Mouse (Mus musculus) hindbrain, embryonic 16.5 days (tissue): ENCODE results near the gene Ppp1r9b. TPM values are rescaled to one million over a fixed set of nuclear protein-coding genes. Genes with fewer than 3 reads are reported as not detected.

ENCODE experiments used
- ATAC-seq: fragments of 200-750 bp; cut with Nextera tagmentation; 2 replicates; pipeline ENCODE4 v1.8.0; 2017; ENCODE audit warnings: moderate TSS enrichment, moderate library complexity
- H3K27ac ChIP-seq: fragments of 300-500 bp; sonication (generic); 2 replicates; pipeline ENCODE4 v1.5.1; 2014; ENCODE audit warnings: low read depth, mild to moderate bottlenecking, control low read depth, low read length, moderate library complexity
- H3K27me3 ChIP-seq: fragments of 300-500 bp; sonication (generic); replicated peaks from 2 replicates; pipeline ENCODE4 v1.6.1; 2014; ENCODE audit warnings: low read length; ENCODE audit not compliant: control insufficient read depth, insufficient read depth
- H3K36me3 ChIP-seq: fragments of 300-500 bp; sonication (generic); 2 replicates; pipeline ENCODE4 v1.6.1; 2014; ENCODE audit warnings: mild to moderate bottlenecking, low read length, moderate library complexity, mixed read lengths; ENCODE audit not compliant: control insufficient read depth, insufficient read depth
- H3K4me1 ChIP-seq: fragments of 300-500 bp; sonication (generic); 2 replicates; pipeline ENCODE4 v1.6.1; 2014; ENCODE audit warnings: low read depth, low read length; ENCODE audit not compliant: control insufficient read depth, insufficient read depth
- H3K4me2 ChIP-seq: fragments of 300-500 bp; sonication (generic); 2 replicates; pipeline ENCODE4 v1.6.1; 2014; ENCODE audit warnings: mild to moderate bottlenecking, low read length, control low read depth, moderate library complexity
- H3K4me3 ChIP-seq: fragments of 300-500 bp; sonication (generic); 2 replicates; pipeline ENCODE4 v1.5.1; 2014; ENCODE audit warnings: mild to moderate bottlenecking, low read length, control low read depth, moderate library complexity
- H3K9ac ChIP-seq: fragments of 300-500 bp; sonication (generic); 2 replicates; pipeline ENCODE4 v1.6.1; 2014; ENCODE audit warnings: low read depth, mild to moderate bottlenecking, control low read depth, low read length, moderate library complexity
- H3K9me3 ChIP-seq: fragments of 300-500 bp; sonication (generic); 2 replicates; pipeline ENCODE4 v1.6.1; 2014; ENCODE audit warnings: mild to moderate bottlenecking, low read length, moderate library complexity; ENCODE audit not compliant: control insufficient read depth
- WGBS: fragments of 180-500 bp; shearing (Covaris S2); extraction: QIAGEN DNeasy Blood & Tissue Kit; methylation state at CpG from one replicate; pipeline ENCODE4 v1.1.7; 2014; 5-methylcytosine and 5-hydroxymethylcytosine counted together
- polyA plus RNA-seq: library from polyadenylated mRNA; unstranded; fragments of >200 nt; fragmentation: Nextera tagmentation; extraction: Ambion mirVana; gene quantifications from 2 replicates; pipeline ENCODE4 v1.2.1, GENCODE M21; 2015

The Ppp1r9b gene
- polyA plus RNA-seq, 1 experiment from 2014 or later = 17.8 TPM

DNA sequence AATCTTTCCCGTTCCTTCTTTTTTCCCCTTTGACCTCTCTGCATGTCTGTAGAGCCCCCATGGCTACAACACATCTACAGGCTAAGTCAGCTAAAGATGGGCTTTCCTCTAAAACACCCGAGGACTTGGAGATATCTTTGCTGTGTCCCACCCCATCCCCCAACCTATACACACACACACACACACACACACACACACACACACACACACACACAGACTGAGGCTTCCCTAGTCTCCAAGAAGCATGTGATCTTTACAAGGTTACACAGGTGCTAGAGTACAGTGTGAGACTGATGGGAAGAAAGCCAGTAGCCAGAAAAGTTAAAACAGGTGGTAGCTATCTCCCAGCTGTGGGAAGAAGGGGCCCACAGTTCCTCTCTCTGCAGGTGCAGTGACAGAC lies 4.4 kb upstream of the Ppp1r9b start:
- no peaks in the 10 kb centered on the region for H3K36me3 ChIP-seq
- WGBS = 78% methylated on average over 2 of the region's 2 CpGs
- no peak overlapping the region for H3K9ac ChIP-seq
- no peak overlapping the region for H3K27ac ChIP-seq
- no peaks in the 10 kb centered on the region for H3K27me3 ChIP-seq
- H3K9me3 ChIP-seq = no peaks in the 10 kb centered on the region
- no peak overlapping the region for H3K4me3 ChIP-seq
- ATAC-seq = no peak
- no peak overlapping the region for H3K4me2 ChIP-seq
- H3K4me1 ChIP-seq = peaks cover 18% of the 10 kb centered on the region

DNA sequence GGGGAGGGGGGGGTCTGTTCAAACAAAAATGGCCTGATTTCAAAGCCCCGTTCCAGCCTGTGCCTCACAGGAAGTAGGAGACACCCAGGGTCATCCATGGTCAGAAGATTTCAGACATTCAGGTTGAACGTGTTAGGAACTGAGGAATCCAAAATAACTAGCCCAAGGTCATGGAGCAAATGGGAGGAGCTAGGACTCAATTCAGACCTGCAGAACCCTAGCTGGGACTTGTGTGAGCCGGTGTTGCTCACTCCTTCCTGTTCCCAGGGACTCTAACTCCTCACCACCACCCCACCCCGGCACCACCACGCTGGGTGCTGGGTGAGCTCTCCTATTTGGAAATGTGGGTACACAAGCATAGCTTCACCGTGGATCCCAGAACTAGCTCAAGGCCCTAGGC lies 3.5 kb upstream of the Ppp1r9b start:
- Histone ChIP-seq H3K4me2 (no peak overlapping the region), H3K4me3 (no peak overlapping the region), H3K36me3 (no peaks in the 10 kb centered on the region), H3K4me1 (peaks cover 18% of the 10 kb centered on the region), H3K27me3 (no peaks in the 10 kb centered on the region), H3K27ac (no peak overlapping the region), H3K9me3 (no peaks in the 10 kb centered on the region), H3K9ac (no peak overlapping the region)
- WGBS = 57% methylated on average over 6 of the region's 6 CpGs
- ATAC-seq = no peak

DNA sequence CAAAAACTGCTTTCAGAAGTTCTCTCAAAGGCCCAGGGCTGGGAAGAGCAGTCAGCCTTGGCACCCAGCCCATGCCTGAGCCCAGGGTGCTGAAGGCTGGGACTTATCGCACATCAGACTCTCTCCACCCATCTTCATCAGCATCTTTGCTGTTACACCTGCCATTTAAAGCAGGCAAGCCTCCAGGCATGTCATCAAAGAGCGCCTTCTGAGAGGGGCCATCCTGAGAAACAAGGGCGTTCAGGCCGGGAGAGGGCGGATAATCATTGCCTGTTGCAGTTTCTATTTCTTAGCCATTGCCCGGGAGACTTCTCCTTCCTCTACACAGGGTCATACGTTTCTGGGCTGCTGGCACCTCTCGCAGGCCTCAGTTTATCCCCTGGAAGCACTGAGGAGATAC lies 3.0 kb upstream of the Ppp1r9b start:
- Histone ChIP-seq H3K4me3 (no peak overlapping the region), H3K4me2 (no peak overlapping the region), H3K36me3 (no peaks in the 10 kb centered on the region), H3K9me3 (no peaks in the 10 kb centered on the region), H3K9ac (no peak overlapping the region), H3K4me1 (peaks cover 18% of the 10 kb centered on the region), H3K27ac (no peak overlapping the region), H3K27me3 (no peaks in the 10 kb centered on the region)
- ATAC-seq = no peak
- WGBS = 86% methylated on average over 8 of the region's 8 CpGs

DNA sequence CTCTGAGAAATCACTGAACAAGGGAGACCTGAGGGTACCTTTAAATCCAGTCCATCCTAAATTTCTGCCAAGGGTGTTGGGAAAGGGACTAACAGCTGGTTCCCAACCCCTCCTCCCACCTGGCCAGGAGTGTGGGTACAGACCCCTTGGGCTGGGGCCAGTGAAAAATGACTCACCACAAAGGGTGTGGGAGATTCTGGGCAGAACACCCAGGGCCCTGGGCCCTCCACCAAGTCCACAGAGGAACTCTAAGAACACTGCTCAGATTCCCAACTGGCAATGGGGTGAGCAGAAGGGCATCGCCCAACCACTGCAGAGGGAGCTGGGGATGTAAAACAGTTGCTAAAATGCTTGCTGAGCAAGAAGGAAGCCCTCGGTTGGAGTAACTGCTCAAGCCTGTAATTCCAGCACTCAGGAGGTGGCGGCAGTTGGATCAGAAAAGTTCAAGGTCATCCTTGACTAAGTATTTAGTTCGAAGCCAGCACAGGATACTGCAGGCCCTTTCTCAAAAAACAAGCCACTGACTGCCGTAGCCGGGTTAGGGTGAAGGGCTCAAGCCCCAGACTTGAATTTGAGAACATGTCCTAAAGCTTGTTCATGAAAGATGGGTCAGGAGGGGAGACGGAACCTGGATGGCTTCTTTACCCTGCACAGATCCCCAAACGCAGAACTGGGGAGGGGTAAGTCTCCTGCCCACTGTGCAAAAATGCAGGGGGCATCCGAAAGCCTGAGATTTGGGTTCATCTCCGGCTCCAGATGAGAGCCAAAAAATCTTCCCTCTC lies 1.9 kb upstream of the Ppp1r9b start:
- peaks cover 29% of the 10 kb centered on the region for H3K4me1 ChIP-seq
- H3K9ac ChIP-seq = peak overlapping the region; percentile 78
- H3K36me3 ChIP-seq = no peaks in the 10 kb centered on the region
- 16% methylated on average over 10 of the region's 10 CpGs for WGBS
- H3K4me2 ChIP-seq = peak overlapping the region; percentile 96
- H3K9me3 ChIP-seq = no peaks in the 10 kb centered on the region
- H3K4me3 ChIP-seq = peak overlapping the region; percentile 68
- no peak for ATAC-seq
- H3K27ac ChIP-seq = peak overlapping the region; percentile 95
- no peaks in the 10 kb centered on the region for H3K27me3 ChIP-seq

DNA sequence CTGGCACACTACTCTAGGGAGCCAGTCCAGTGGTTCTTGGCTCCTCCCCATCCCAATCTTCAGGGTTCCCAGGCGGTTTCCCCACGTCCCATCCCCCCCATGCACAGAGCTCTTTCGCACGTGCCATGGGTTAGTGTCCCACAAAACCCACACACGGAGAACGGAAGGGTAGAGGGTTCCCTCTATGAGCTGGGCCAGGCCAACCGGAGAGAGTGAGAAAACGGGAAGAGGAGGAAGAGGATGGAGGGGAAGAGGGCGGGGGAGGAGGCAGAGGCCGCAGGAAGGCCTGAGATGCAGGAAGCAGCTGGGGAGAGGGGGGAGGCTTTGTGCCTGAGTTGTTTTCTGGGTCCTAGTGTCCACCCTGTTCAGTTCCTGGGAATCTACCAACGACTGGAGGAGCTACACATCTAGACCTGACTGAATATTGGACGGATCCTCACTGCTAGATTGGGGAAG lies 1.2 kb upstream of the Ppp1r9b start:
- Histone ChIP-seq H3K4me2 (peak overlapping the region; percentile 96), H3K36me3 (no peaks in the 10 kb centered on the region), H3K4me3 (peak overlapping the region; percentile 68), H3K4me1 (peaks cover 35% of the 10 kb centered on the region), H3K9ac (peak overlapping the region; percentile 78), H3K27ac (peak overlapping the region; percentile 95), H3K9me3 (no peaks in the 10 kb centered on the region), H3K27me3 (no peaks in the 10 kb centered on the region)
- under 1% methylated on average over 12 of the region's 12 CpGs for WGBS
- ATAC-seq = peak; percentile 73

DNA sequence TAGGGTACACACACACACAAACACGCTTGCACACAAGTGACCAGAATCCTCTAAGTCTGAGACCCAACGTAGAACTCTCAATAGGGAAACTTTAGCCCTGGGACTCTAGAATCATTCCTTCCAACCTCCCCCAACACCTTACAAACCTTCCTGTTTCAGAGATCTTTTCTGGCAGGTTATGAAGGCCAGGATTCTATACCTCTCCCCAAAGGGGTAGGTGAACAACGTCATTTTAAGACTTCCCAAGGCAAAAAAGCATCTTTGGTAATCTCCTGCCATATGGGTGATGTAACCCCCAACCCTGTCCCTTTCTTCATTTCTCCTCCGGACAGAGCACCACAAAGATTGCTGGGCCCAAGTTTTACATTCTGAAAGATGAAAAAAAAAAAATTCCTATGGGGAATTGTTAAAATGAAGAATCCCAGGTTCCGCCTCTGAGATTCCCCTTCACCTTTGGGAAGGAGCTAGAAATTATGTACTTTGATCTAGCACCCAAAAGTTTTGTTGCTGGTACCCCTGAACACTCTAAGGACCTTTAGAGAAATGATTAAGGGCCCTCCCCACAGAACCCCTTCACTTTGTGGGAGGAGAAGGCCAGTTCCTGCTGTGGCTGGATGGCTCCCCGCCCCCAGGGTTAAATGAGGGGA lies 610 bp upstream of the Ppp1r9b start:
- WGBS = 34% methylated on average over 6 of the region's 6 CpGs
- Histone ChIP-seq H3K36me3 (no peaks in the 10 kb centered on the region), H3K4me2 (peak overlapping the region; percentile 96), H3K4me1 (peaks cover 41% of the 10 kb centered on the region), H3K4me3 (peak overlapping the region; percentile 68), H3K9ac (peak overlapping the region; percentile 86), H3K27me3 (no peaks in the 10 kb centered on the region), H3K27ac (peak overlapping the region; percentile 95), H3K9me3 (no peaks in the 10 kb centered on the region)
- no peak for ATAC-seq

DNA sequence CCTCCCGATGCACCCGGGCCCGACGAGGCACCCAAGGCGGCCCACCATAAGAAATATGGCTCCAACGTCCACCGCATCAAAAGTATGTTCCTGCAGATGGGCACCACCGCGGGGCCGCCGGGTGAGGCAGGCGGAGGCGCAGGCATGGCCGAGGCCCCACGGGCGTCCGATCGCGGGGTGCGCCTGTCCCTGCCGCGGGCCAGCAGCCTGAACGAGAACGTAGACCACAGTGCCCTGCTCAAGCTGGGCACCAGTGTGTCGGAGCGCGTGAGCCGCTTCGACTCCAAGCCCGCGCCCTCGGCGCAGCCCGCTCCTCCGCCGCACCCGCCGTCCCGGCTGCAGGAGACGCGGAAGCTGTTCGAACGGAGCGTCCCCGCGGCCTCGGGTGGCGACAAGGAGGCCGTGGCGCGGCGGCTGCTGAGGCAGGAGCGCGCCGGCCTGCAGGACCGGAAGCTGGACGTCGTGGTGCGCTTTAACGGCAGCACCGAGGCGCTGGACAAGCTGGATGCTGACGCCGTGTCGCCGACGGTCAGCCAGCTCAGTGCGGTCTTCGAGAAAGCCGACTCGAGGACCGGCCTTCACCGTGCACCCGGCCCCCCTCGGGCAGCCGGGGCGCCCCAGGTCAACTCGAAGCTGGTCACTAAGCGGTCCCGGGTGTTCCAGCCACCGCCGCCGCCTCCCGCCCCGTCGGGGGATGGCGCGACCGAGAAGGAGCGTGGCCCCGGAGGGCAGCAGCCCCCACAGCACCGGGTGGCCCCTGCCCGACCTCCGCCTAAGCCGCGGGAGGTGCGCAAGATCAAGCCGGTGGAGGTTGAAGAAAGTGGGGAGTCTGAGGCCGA lies 1.0 kb downstream of the Ppp1r9b start:
- no peaks in the 10 kb centered on the region for H3K9me3 ChIP-seq
- ATAC-seq = no peak
- peak overlapping the region; percentile 86 for H3K9ac ChIP-seq
- peak overlapping the region; percentile 95 for H3K27ac ChIP-seq
- H3K4me3 ChIP-seq = peak overlapping the region; percentile 68
- peaks cover 3% of the 10 kb centered on the region; the same call in 1 of the 2 replicates for H3K36me3 ChIP-seq
- peaks cover 54% of the 10 kb centered on the region for H3K4me1 ChIP-seq
- peak overlapping the region; percentile 96 for H3K4me2 ChIP-seq
- 1% methylated on average over 89 of the region's 99 CpGs for WGBS
- H3K27me3 ChIP-seq = no peaks in the 10 kb centered on the region

DNA sequence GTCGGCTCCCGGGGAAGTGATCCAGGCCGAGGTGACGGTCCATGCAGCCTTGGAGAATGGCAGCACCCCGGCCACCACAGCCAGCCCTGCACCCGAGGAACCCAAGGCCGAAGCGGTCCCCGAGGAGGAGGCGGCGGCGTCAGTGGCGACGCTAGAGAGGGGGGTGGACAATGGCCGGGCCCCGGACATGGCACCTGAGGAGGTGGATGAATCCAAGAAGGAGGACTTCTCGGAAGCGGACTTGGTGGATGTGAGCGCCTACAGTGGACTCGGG lies 1.6 kb downstream of the Ppp1r9b start:
- ATAC-seq = no peak
- peaks cover 54% of the 10 kb centered on the region for H3K4me1 ChIP-seq
- peak overlapping the region; percentile 95; the same call in 1 of the 2 replicates for H3K27ac ChIP-seq
- WGBS = 1% methylated on average over 20 of the region's 20 CpGs
- peak overlapping the region; percentile 86 for H3K9ac ChIP-seq
- H3K4me2 ChIP-seq = peak overlapping the region; percentile 96
- H3K36me3 ChIP-seq = peaks cover 4% of the 10 kb centered on the region; the same call in 1 of the 2 replicates
- H3K4me3 ChIP-seq = peak overlapping the region; percentile 68
- H3K9me3 ChIP-seq = no peaks in the 10 kb centered on the region
- H3K27me3 ChIP-seq = no peaks in the 10 kb centered on the region
